Mouse (Mus musculus) midbrain, postnatal 0 days (tissue): Measurements from ENCODE around the gene Klhdc3. TPM values are rescaled to one million over a fixed set of nuclear protein-coding genes. Genes with fewer than 3 reads are reported as not detected.

Experiments
- ATAC-seq: fragments of 200-750 bp; cut with Nextera tagmentation; 2 replicates; pipeline ENCODE4 v1.8.0; 2017; ENCODE audit warnings: moderate number of reproducible peaks, mild to moderate bottlenecking, moderate TSS enrichment, moderate library complexity; ENCODE audit not compliant: low FRiP score
- DNase-seq: peaks from one replicate; pipeline ENCODE4 v3.0.0-alpha.2; 2015; ENCODE audit warnings: low spot score
- H3K27ac ChIP-seq: fragments of 300-500 bp; sonication (generic); 2 replicates; pipeline ENCODE4 v1.5.1; 2014; ENCODE audit warnings: low read depth, mild to moderate bottlenecking, low read length, mixed read lengths
- H3K27me3 ChIP-seq: fragments of 300-500 bp; sonication (generic); 2 replicates; pipeline ENCODE4 v1.6.1; 2014; ENCODE audit warnings: low read length, control low read depth, mixed read lengths; ENCODE audit not compliant: insufficient read depth
- H3K36me3 ChIP-seq: fragments of 300-500 bp; sonication (generic); 2 replicates; pipeline ENCODE4 v1.6.1; 2014; ENCODE audit warnings: low read length, control low read depth, mixed read lengths; ENCODE audit not compliant: insufficient read depth
- H3K4me1 ChIP-seq: fragments of 300-500 bp; sonication (generic); 2 replicates; pipeline ENCODE4 v1.6.1; 2014; ENCODE audit warnings: mild to moderate bottlenecking, control low read depth, antibody characterized with exemption, low read length, mixed read lengths; ENCODE audit not compliant: insufficient read depth
- H3K4me2 ChIP-seq: fragments of 300-500 bp; sonication (generic); 2 replicates; pipeline ENCODE4 v1.6.1; 2014; ENCODE audit warnings: low read depth, mild to moderate bottlenecking, low read length, mixed read lengths; ENCODE audit not compliant: poor library complexity, severe bottlenecking
- H3K4me3 ChIP-seq: fragments of 300-500 bp; sonication (generic); 2 replicates; pipeline ENCODE4 v1.5.1; 2014; ENCODE audit warnings: low read depth, mild to moderate bottlenecking, low read length, moderate library complexity
- H3K9ac ChIP-seq: fragments of 300-500 bp; sonication (generic); replicated peaks from 2 replicates; pipeline ENCODE4 v1.6.1; 2014; ENCODE audit warnings: mild to moderate bottlenecking, low read length, moderate library complexity, mixed read lengths; ENCODE audit not compliant: poor library complexity, severe bottlenecking
- H3K9me3 ChIP-seq: fragments of 300-500 bp; sonication (generic); 2 replicates; pipeline ENCODE4 v1.6.1; 2016; ENCODE audit warnings: low read length, control low read depth
- CTCF ChIP-seq: IDR thresholded peaks from 2 replicates; pipeline ENCODE4 v1.5.1; 2016; ENCODE audit warnings: antibody characterized with exemption, mild to moderate bottlenecking
- WGBS: fragments of 180-500 bp; shearing (Covaris S2); extraction: QIAGEN DNeasy Blood & Tissue Kit; methylation state at CpG from one replicate; pipeline ENCODE4 v1.1.7; 2014; 5-methylcytosine and 5-hydroxymethylcytosine counted together
- polyA plus RNA-seq: library from polyadenylated mRNA; unstranded; fragments of >200 nt; fragmentation: Nextera tagmentation; extraction: Ambion mirVana; gene quantifications from 2 replicates; pipeline ENCODE4 v1.2.1, GENCODE M21; 2015
- total RNA-seq: library from RNA; depleted of rRNA; stranded (reverse); fragments of >200 nt; gene quantifications from 2 replicates; pipeline ENCODE4 v1.2.3, GENCODE M21; 2014

Klhdc3 gene
- total and polyA plus RNA-seq, 2 experiments from 2014 or later: 98.7 to 185 TPM

DNA sequence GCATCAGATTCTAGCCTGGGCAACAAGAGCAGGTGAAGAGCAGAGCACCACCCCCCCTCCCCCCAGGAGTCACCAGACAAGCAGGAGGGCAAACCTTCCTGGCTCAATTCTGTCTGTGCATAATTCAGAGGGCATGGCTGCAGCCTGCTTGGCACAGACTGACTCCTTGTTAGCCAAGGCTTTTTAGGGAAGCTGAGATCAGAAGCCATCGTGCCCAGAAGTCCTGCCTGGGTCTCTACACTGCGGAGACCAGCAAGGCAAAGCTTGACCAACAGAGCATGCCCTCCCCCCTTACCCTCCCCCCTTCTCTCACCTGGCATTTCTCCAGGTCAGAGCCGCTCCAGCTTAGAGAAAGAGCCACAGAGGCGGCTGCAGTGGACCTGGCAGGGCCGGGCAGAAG lies 18.0 kb downstream of the Klhdc3 start:
- no peak for TF ChIP-seq CTCF
- Histone ChIP-seq H3K4me1 (no peaks in the 10 kb centered on the region), H3K4me2 (no peak overlapping the region), H3K4me3 (no peak overlapping the region), H3K9ac (no peak overlapping the region), H3K27me3 (no peaks in the 10 kb centered on the region), H3K9me3 (no peaks in the 10 kb centered on the region), H3K27ac (no peak overlapping the region), H3K36me3 (peaks cover 78% of the 10 kb centered on the region)
- 87% methylated on average over 5 of the region's 5 CpGs for WGBS
- DNase-seq: no peak
- no peak for ATAC-seq

DNA sequence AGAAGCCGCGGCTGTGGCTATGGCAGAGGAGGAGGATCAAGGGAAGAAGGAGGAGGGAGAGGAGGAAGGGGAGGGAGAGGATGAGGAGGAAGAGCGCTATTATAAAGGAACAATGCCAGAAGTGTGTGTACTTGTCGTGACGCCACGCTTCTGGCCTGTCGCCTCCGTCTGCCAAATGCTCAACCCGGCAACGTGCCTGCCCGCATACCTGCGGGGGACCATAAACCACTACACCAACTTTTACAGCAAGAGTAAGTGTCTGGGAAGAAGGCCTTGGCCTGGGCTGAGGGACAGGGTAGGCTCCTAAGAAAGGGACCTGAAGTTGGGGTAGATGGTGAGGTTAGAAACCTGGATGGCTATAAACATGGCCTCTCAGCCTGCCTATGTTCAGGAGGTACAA lies 18.7 kb downstream of the Klhdc3 start:
- no peaks in the 10 kb centered on the region for H3K9me3 ChIP-seq
- DNase-seq: no peak
- no peak overlapping the region for H3K4me2 ChIP-seq
- no peak for TF ChIP-seq CTCF
- H3K4me3 ChIP-seq: no peak overlapping the region
- no peak for ATAC-seq
- no peak overlapping the region for H3K9ac ChIP-seq
- H3K4me1 ChIP-seq: no peaks in the 10 kb centered on the region
- WGBS: 89% methylated on average over 12 of the region's 12 CpGs
- no peak overlapping the region for H3K27ac ChIP-seq
- H3K36me3 ChIP-seq: peaks cover 82% of the 10 kb centered on the region
- no peaks in the 10 kb centered on the region for H3K27me3 ChIP-seq

DNA sequence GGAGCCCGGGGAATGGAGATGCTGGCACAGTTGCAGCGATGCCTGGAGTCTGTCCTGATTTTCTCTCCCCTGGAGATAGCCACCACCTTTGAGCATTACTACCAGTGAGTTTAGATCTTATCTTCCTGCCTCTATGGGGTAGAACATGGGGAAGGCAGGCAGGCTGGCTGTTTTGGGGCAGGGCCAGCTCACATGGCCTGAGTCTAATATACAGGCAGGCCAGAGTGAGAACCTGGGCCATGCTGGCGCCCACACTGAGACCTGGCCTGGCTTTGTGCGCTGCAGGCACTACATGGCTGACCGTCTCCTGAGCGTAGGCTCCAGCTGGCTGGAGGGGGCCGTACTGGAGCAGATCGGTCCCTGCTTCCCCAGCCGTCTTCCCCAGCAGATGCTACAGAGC lies 19.4 kb downstream of the Klhdc3 start:
- Histone ChIP-seq H3K27ac (no peak overlapping the region), H3K36me3 (peaks cover 89% of the 10 kb centered on the region)
- 97% methylated on average over 9 of the region's 9 CpGs for WGBS

DNA sequence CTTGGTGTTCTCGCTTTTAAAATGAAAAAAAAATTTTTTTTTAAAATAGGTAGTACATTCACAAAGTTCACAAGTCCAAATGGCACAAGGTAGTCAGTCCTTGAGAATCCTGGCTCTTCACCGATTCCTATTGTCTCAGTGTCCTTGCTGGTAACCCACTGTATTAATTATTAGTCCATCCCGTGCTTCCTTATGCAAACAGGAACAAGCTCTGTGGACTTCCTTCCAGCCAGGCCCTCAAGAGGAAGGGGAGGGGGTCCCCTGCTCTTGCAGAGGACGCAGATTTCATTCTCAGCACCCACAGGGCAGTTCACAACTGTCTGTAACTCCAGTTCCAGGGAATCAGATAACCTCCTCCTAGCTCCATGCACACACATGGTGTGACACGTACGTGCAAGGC lies 24.7 kb downstream of the Klhdc3 start:
- no peak for TF ChIP-seq CTCF
- ATAC-seq: no peak
- WGBS: 88% methylated on average over 6 of the region's 6 CpGs
- Histone ChIP-seq H3K4me2 (no peak overlapping the region), H3K4me3 (no peak overlapping the region), H3K4me1 (peaks cover 9% of the 10 kb centered on the region; the same call in 1 of the 2 replicates), H3K27ac (no peak overlapping the region), H3K36me3 (peaks cover 73% of the 10 kb centered on the region), H3K9ac (no peak overlapping the region), H3K27me3 (no peaks in the 10 kb centered on the region), H3K9me3 (no peaks in the 10 kb centered on the region)
- DNase-seq: no peak

More for the DNA sequence above, 19.4 kb downstream of the Klhdc3 start:
- no peak for ATAC-seq
- no peak for DNase-seq
- Histone ChIP-seq H3K4me1 (no peaks in the 10 kb centered on the region), H3K9ac (no peak overlapping the region), H3K4me2 (no peak overlapping the region), H3K4me3 (no peak overlapping the region), H3K27me3 (no peaks in the 10 kb centered on the region), H3K9me3 (no peaks in the 10 kb centered on the region)
- TF ChIP-seq CTCF: no peak

DNA sequence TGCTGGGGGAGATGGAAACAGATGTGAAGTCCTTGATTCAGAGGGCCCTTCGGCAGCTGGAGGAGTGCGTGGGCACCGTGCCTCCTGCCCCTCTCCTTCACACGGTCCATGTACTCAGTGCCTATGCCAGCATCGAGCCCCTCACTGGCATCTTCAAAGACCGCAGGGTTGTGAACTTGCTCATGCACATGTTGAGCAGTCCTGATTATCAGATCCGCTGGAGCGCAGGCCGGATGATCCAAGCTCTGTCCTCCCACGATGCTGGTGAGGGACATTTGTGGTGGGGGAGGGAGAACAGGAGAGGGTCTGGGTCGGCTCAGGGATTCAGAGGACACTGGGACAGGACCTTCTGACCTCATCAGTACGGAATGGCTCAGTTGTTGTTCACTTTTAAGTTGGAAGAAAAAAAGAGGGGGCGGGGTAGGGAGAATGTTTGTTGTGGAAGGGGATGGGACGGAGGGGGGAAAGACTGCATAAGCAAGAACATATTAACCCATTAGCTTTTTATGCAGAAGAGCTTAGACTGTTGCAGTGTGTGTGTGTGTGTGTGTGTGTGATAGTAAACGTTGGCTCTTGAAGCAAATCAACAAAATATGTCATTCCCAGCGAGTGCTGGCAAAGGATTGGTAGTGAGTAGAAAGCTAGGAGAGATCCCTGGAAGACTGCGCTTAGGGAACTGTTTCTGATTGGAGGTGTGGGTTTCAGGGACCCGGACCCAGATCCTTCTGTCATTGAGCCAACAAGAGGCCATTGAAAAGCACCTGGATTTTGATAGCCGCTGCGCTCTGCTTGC lies 28.8 kb downstream of the Klhdc3 start:
- H3K4me2 ChIP-seq: peak overlapping the region; percentile 80
- H3K4me1 ChIP-seq: peaks cover 12% of the 10 kb centered on the region; the same call in 1 of the 2 replicates
- ATAC-seq (no peak), DNase-seq (no peak)
- peak overlapping the region; percentile 91; the same call in 1 of the 2 replicates for H3K27ac ChIP-seq
- no peaks in the 10 kb centered on the region for H3K9me3 ChIP-seq
- no peak for TF ChIP-seq CTCF
- 0 out of 2 replicates have a peak overlapping the region, but pooled peaks have one; percentile 1 for H3K4me3 ChIP-seq
- H3K36me3 ChIP-seq: peaks cover 41% of the 10 kb centered on the region
- H3K27me3 ChIP-seq: no peaks in the 10 kb centered on the region
- no peak overlapping the region for H3K9ac ChIP-seq
- 78% methylated on average over 20 of the region's 20 CpGs for WGBS

DNA sequence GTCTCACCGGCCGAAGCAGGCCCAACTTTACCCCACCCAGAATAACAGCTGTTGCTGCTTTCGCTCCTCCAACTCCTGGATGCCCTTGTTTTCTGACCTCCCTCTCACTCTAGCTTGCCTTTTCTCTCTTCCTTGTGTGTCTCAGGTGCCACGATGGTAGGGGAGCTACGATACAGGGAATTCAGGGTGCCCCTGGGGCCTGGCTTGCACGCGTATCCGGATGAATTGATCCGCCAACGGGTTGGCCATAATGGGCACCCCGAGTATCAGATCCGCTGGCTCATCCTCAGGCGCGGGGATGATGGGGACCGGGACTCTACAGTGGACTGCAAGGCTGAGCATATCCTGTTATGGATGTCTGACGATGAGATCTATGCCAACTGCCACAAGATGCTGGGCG lies 29.4 kb downstream of the Klhdc3 start:
- Histone ChIP-seq H3K27ac (peak overlapping the region; percentile 91), H3K9ac (peak overlapping the region; percentile 87), H3K36me3 (peaks cover 34% of the 10 kb centered on the region), H3K4me1 (peaks cover 12% of the 10 kb centered on the region; the same call in 1 of the 2 replicates), H3K4me3 (peak overlapping the region; percentile 50), H3K9me3 (no peaks in the 10 kb centered on the region), H3K27me3 (no peaks in the 10 kb centered on the region), H3K4me2 (peak overlapping the region; percentile 80)
- no peak for TF ChIP-seq CTCF
- DNase-seq (no peak), ATAC-seq (no peak)
- 78% methylated on average over 17 of the region's 17 CpGs for WGBS
